Mouse (Mus musculus): ENCODE data around the gene Plekhd1. TPM values are rescaled to one million over a fixed set of nuclear protein-coding genes. Genes with fewer than 3 reads are reported as not detected.

Plekhd1 gene
- polyA plus RNA-seq, 1 experiment from 2014 or later: 0.84 TPM

Other genes with a start within 250 kb of the Plekhd1 start
- gene Exd2, start 229.5 kb upstream of the Plekhd1 start, polyA plus RNA-seq (2014; fragmentation: Nextera tagmentation; extraction: Ambion mirVana): 21.6 and 28.8 TPM in 2 replicates
- gene Galnt16, start 174.3 kb upstream of the Plekhd1 start, polyA plus RNA-seq (2014; fragmentation: Nextera tagmentation; extraction: Ambion mirVana): 3.1 TPM in 2 replicates
- 12.1 and 31.1 TPM in 2 replicates for gene Slc39a9, start 48.7 kb upstream of the Plekhd1 start, polyA plus RNA-seq (2014; fragmentation: Nextera tagmentation; extraction: Ambion mirVana)
- gene Erh, start 48.2 kb upstream of the Plekhd1 start, polyA plus RNA-seq (2014; fragmentation: Nextera tagmentation; extraction: Ambion mirVana): 265 and 337 TPM in 2 replicates
- gene Ccdc177, start 68.1 kb downstream of the Plekhd1 start, polyA plus RNA-seq (2014; fragmentation: Nextera tagmentation; extraction: Ambion mirVana): 0.19 and 0.24 TPM in 2 replicates
- gene Susd6, start 97.9 kb downstream of the Plekhd1 start, polyA plus RNA-seq (2014; fragmentation: Nextera tagmentation; extraction: Ambion mirVana): 7.5 and 15.6 TPM in 2 replicates

All from kidney, embryonic 14.5 days (tissue).